Mouse (Mus musculus): Measurements from ENCODE around the gene Slc12a5. TPM values are rescaled to one million over a fixed set of nuclear protein-coding genes. Genes with fewer than 3 reads are reported as not detected.

Gene Slc12a5
- total and polyA plus RNA-seq, 2 experiments from 2014 or later, result 41.6 to 139 TPM

- no peak overlapping the region for H3K9ac ChIP-seq
- H3K4me1 ChIP-seq (ENCODE audit: insufficient read depth), result no peaks in the 10 kb centered on the region
- DNase-seq, result no peak
- H3K4me2 ChIP-seq (ENCODE audit: low read depth), result no peak overlapping the region
- no peak for ATAC-seq
- TF ChIP-seq CTCF (IDR thresholded peaks at IDR 0.05; ENCODE audit: low read depth), result no peak
- H3K4me3 ChIP-seq (ENCODE audit: low read depth, low read length), result no peak overlapping the region
- WGBS, result 87% methylated on average over 11 of the region's 11 CpGs
- H3K9me3 ChIP-seq (ENCODE audit: low read length), result no peaks in the 10 kb centered on the region
- H3K36me3 ChIP-seq (ENCODE audit: insufficient read depth), result peaks cover 26% of the 10 kb centered on the region
- no peaks in the 10 kb centered on the region for H3K27me3 ChIP-seq (ENCODE audit: insufficient read depth, low read length)
- no peak overlapping the region for H3K27ac ChIP-seq (ENCODE audit: low read depth, low read length)
These were observed 33.6 kb downstream of the Slc12a5 start for GRCm38 (mm10) chr2:164994156-164994555.

GRCm38 (mm10) chr2:164994659-164995428 lies 34.2 kb downstream of the Slc12a5 start:
- Histone ChIP-seq H3K4me2 (ENCODE audit: low read depth) (no peak overlapping the region), H3K4me3 (ENCODE audit: low read depth, low read length) (no peak overlapping the region), H3K9ac (no peak overlapping the region), H3K27me3 (ENCODE audit: insufficient read depth, low read length) (no peaks in the 10 kb centered on the region), H3K4me1 (ENCODE audit: insufficient read depth) (no peaks in the 10 kb centered on the region), H3K36me3 (ENCODE audit: insufficient read depth) (peaks cover 30% of the 10 kb centered on the region), H3K27ac (ENCODE audit: low read depth, low read length) (0 out of 2 replicates have a peak overlapping the region, but pooled peaks have one; percentile 15), H3K9me3 (ENCODE audit: low read length) (no peaks in the 10 kb centered on the region)
- 59% methylated on average over 21 of the region's 21 CpGs for WGBS
- peak; percentile 12 for DNase-seq
- peak; percentile 42; the same call in 1 of the 2 replicates for ATAC-seq
- TF ChIP-seq CTCF (IDR thresholded peaks at IDR 0.05; ENCODE audit: low read depth), result no peak

GRCm38 (mm10) chr2:164995976-164996375 lies 35.4 kb downstream of the Slc12a5 start:
- Histone ChIP-seq H3K27ac (ENCODE audit: low read depth, low read length) (no peak overlapping the region), H3K4me1 (ENCODE audit: insufficient read depth) (no peaks in the 10 kb centered on the region), H3K27me3 (ENCODE audit: insufficient read depth, low read length) (no peaks in the 10 kb centered on the region), H3K36me3 (ENCODE audit: insufficient read depth) (peaks cover 40% of the 10 kb centered on the region), H3K4me3 (ENCODE audit: low read depth, low read length) (no peak overlapping the region), H3K9ac (no peak overlapping the region), H3K9me3 (ENCODE audit: low read length) (no peaks in the 10 kb centered on the region), H3K4me2 (ENCODE audit: low read depth) (no peak overlapping the region)
- WGBS, result 70% methylated on average over 11 of the region's 11 CpGs
- no peak for TF ChIP-seq CTCF (IDR thresholded peaks at IDR 0.05; ENCODE audit: low read depth)
- ATAC-seq (no peak), DNase-seq (no peak)

GRCm38 (mm10) chr2:164996848-164997720 lies 36.5 kb downstream of the Slc12a5 start:
- ATAC-seq, result no peak
- 13% methylated on average over 49 of the region's 49 CpGs for whole genome bisulfite sequencing

GRCm38 (mm10) chr2:164997721-164998428 lies 37.3 kb downstream of the Slc12a5 start:
- peak overlapping the region; percentile 18 for H3K4me3 ChIP-seq (ENCODE audit: low read depth, low read length)
- peaks cover 59% of the 10 kb centered on the region for H3K36me3 ChIP-seq (ENCODE audit: insufficient read depth)
- H3K9ac ChIP-seq, result peak overlapping the region; percentile 41
- no peaks in the 10 kb centered on the region for H3K27me3 ChIP-seq (ENCODE audit: insufficient read depth, low read length)
- no peaks in the 10 kb centered on the region for H3K4me1 ChIP-seq (ENCODE audit: insufficient read depth)
- no peak for TF ChIP-seq CTCF (IDR thresholded peaks at IDR 0.05; ENCODE audit: low read depth)
- peak; percentile 47 for DNase-seq
- ATAC-seq, result no peak; the same call in 1 of the 2 replicates
- no peak overlapping the region for H3K27ac ChIP-seq (ENCODE audit: low read depth, low read length)
- H3K4me2 ChIP-seq (ENCODE audit: low read depth), result peak overlapping the region; percentile 44
- WGBS, result 4% methylated on average over 52 of the region's 52 CpGs
- H3K9me3 ChIP-seq (ENCODE audit: low read length), result no peaks in the 10 kb centered on the region

More at GRCm38 (mm10) chr2:164996848-164997720, 36.5 kb downstream of the Slc12a5 start:
- H3K9ac ChIP-seq, result peak overlapping the region; percentile 41
- peak overlapping the region; percentile 18 for H3K4me3 ChIP-seq (ENCODE audit: low read depth, low read length)
- no peaks in the 10 kb centered on the region for H3K4me1 ChIP-seq (ENCODE audit: insufficient read depth)
- TF ChIP-seq CTCF (IDR thresholded peaks at IDR 0.05; ENCODE audit: low read depth), result no peak
- no peak overlapping the region for H3K27ac ChIP-seq (ENCODE audit: low read depth, low read length)
- H3K36me3 ChIP-seq (ENCODE audit: insufficient read depth), result peaks cover 51% of the 10 kb centered on the region
- peak; percentile 14 for DNase-seq
- no peaks in the 10 kb centered on the region for H3K9me3 ChIP-seq (ENCODE audit: low read length)
- H3K4me2 ChIP-seq (ENCODE audit: low read depth), result peak overlapping the region; percentile 44
- no peaks in the 10 kb centered on the region for H3K27me3 ChIP-seq (ENCODE audit: insufficient read depth, low read length)

GRCm38 (mm10) chr2:165001958-165002357 lies 41.4 kb downstream of the Slc12a5 start:
- peaks cover 80% of the 10 kb centered on the region for H3K36me3 ChIP-seq (ENCODE audit: insufficient read depth)
- H3K9me3 ChIP-seq (ENCODE audit: low read length), result no peaks in the 10 kb centered on the region
- 90% methylated on average over 13 of the region's 13 CpGs for WGBS
- H3K4me2 ChIP-seq (ENCODE audit: low read depth), result no peak overlapping the region
- H3K4me1 ChIP-seq (ENCODE audit: insufficient read depth), result no peaks in the 10 kb centered on the region
- H3K27ac ChIP-seq (ENCODE audit: low read depth, low read length), result no peak overlapping the region
- H3K4me3 ChIP-seq (ENCODE audit: low read depth, low read length), result no peak overlapping the region
- TF ChIP-seq CTCF (IDR thresholded peaks at IDR 0.05; ENCODE audit: low read depth), result peak; percentile 23; the same call in 1 of the 2 replicates
- no peaks in the 10 kb centered on the region for H3K27me3 ChIP-seq (ENCODE audit: insufficient read depth, low read length)
- DNase-seq (no peak), ATAC-seq (no peak)
- H3K9ac ChIP-seq, result no peak overlapping the region
